Comparison of ENCODE assay signal across 9 mouse cellular contexts in the genomic region with DNA sequence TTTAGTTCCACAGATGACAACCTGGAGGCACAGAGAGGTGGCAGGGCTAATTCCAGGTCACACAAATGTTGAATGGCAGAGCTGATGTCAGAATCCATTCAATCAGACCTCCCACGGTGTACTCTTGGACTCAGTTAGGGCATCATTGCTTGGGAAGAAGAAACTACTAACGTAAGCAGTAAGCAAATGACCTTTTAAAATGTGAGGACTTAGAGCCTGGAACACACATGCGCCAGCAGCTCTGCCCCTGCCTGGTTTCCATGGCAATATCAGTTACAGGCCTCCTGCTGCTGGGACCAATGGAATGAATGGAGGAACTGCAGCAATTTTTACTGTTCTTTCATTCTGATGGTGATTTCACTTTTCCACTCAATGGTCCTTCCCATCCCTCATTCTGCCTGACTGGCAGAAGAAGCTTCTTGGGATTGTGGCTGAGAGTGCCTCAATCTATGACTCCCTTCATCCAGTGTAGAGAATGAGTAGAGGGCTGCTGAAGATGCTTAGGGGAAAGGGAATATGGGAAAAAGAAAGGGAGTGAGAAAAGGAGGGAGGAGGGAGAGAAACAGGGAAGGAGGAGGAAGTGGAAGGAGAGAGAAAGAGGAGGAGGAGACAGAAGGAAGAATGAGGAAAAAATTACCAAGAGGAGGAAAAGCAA.
A peak's percentile ranks its signal among the peaks of the same experiment; 100 is the strongest.
DNase-seq lines count a peak whose midpoint lies in the region; ATAC-seq and TF ChIP-seq lines count a peak whose summit lies in the region.
"Had no signal": no experiment of that assay in that cellular context is flagged by ENCODE, and none has a peak within 500 bp of the region (broad histone marks: within the 10 kb centered on the region; RNA-seq: fewer than 3 reads in every experiment).

No protein-coding gene starts in this region.

- 6% methylated on average over 3 of the region's 3 CpGs for WGBS in forebrain, embryonic 14.5 days

- no peak overlapping the region for H3K4me3 ChIP-seq in forebrain, embryonic 14.5 days (ENCODE audit: low read depth, low read length)
- H3K4me3 ChIP-seq in left cerebral cortex, adult 2 months = no peak overlapping the region

- no peak for TF ChIP-seq CTCF in left cerebral cortex, adult 2 months (IDR thresholded peaks at IDR 0.05)

- no peaks in the 10 kb centered on the region for H3K36me3 ChIP-seq in forebrain, embryonic 14.5 days (ENCODE audit: control insufficient read depth, insufficient read depth, low read length)

- peaks cover 8% of the 10 kb centered on the region for H3K4me1 ChIP-seq in forebrain, embryonic 14.5 days (ENCODE audit: control insufficient read depth, insufficient read depth, low read length)

- H3K4me2 ChIP-seq in forebrain, embryonic 14.5 days (ENCODE audit: low read length) = no peak overlapping the region

- ATAC-seq in forebrain, embryonic 14.5 days = peak; percentile 93

- no peaks in the 10 kb centered on the region for H3K9me3 ChIP-seq in forebrain, embryonic 14.5 days (replicated peaks; ENCODE audit: control insufficient read depth, low read length)

- intact Hi-C loops in left cerebral cortex, adult 2 months (cut with DNase I) = no loop called here

- H3K9ac ChIP-seq in forebrain, embryonic 14.5 days (ENCODE audit: low read length) = no peak overlapping the region
- H3K9ac ChIP-seq: liver, embryonic 14.5 days had no signal

- no peaks in the 10 kb centered on the region for H3K27me3 ChIP-seq in forebrain, embryonic 14.5 days (replicated peaks; ENCODE audit: control insufficient read depth, insufficient read depth, low read length)

- peak; percentile 24 for DNase-seq in MN1 (ENCODE audit: low spot score)
- peak; percentile 39 for DNase-seq in cerebellum, adult 8-10 months
- DNase-seq in forebrain, embryonic 14.5 days (ENCODE audit: low spot score) = peak; percentile 73
- peak; percentile 65 for DNase-seq in mesoderm, embryonic 11.5 days (ENCODE audit: low read depth, low spot score)
- no peak for DNase-seq in adrenal gland, adult 2 months
- no peak for DNase-seq in right cerebral cortex, postnatal 36 days (ENCODE audit: low spot score in 2 of 2)
- no peak for DNase-seq in heart, adult 11 months
- no peak for DNase-seq in left cerebral cortex, adult 2 months (ENCODE audit: extremely low spot score in 1 of 2, low spot score in 2 of 2)

- no peak overlapping the region for H3K27ac ChIP-seq in forebrain, embryonic 14.5 days (ENCODE audit: low read depth, low read length)
- no peak overlapping the region for H3K27ac ChIP-seq in left cerebral cortex, adult 2 months
- H3K27ac ChIP-seq: liver, embryonic 14.5 days had no signal

Comparison
In these comparisons a context has a peak if more than half of its experiments do, and no peak if none do; other contexts are left out.
1. DNase-seq: peak in MN1 (single experiment), cerebellum, adult 8-10 months (single experiment), forebrain, embryonic 14.5 days (single experiment) and mesoderm, embryonic 11.5 days (single experiment); none in adrenal gland, adult 2 months (single experiment), right cerebral cortex, postnatal 36 days (0 of 2), heart, adult 11 months (single experiment) and left cerebral cortex, adult 2 months (0 of 2).